Mouse (Mus musculus) CD4-positive, CD25-positive, alpha-beta regulatory T cell, adult 9 weeks (primary cell): Measurements from ENCODE around the gene Catsperg2. TPM values are rescaled to one million over a fixed set of nuclear protein-coding genes. Genes with fewer than 3 reads are reported as not detected.

Experiments used
- polyA plus RNA-seq: library from polyadenylated mRNA; unstranded; fragments of 100-300 nt; shearing (Covaris generic); gene quantifications from one replicate; pipeline ENCODE4 v1.2.1, GENCODE M21; 2017

Gene Catsperg2
- polyA plus RNA-seq: not detected

DNA sequence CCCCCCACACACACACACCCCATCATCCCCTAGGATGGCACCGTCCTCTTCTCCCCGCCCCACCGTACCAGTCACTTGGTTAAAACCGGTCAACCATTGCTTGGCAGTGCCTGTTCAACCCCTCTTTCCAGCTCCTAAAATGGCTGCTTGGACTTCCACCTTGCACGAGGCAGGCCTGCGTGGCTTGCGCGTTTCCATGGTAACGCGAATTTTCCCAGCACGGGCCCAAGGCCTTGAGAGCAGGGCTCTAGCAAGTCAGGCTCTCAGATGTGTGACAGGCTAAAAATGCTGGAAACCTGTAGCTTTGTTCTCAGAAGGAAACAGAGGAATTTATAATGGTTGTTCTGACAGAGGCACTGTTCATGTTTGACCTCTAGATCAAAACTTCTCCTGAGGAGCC, at the start of gene Catsperg2:
Gene Catsperg2, minus strand, starts transcription at position 173 of the 400 bp plus-strand sequence.

DNA sequence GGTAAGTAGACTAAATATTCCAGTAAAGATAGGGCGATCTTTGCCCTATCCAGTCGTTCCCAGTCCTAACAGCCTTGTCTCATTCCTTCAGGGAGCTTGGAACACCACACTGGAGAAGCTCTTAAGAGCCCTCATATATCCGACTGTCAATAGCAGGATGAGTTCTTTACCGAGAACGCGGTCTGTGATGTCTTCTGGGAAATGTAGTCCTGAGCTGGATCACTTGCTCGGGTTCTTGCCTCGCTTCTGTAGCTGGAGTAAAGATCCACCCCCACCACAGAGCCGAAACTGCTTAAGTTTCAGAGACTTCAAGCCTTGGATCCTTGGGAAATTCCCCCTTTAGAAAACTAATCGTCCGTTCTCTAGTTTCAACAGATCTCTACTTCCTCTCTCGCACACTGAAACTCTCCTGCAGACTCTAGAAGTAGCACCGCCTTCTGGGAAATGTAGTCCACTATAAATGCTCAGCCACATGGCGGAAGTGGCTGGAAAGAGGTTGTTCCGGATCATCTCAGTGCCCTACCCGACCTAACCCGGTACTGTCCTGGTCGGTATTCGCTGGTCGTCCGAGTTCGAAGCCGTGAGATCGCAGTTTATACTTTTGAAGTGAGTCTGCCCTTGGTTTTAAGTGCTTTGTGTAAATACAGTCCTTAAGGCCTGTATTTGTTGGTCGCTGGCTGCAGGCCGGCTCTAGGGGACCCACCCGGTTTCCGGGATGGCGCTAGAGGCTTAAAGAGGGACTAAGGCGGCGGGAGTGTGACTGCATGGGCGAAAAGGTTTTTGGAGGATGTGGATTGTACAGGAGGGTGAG, 41.5 kb upstream of the Catsperg2 start, which contains the start of gene Zfp84:
Gene Zfp84, plus strand, starts transcription at position 463 of the 811 bp plus-strand sequence.

Other genes with a start within 250 kb of the Catsperg2 start
- 6.2 TPM for gene Sipa1l3, start 208.4 kb downstream of the Catsperg2 start, polyA plus RNA-seq
- gene Zfp84, start 41.5 kb upstream of the Catsperg2 start, polyA plus RNA-seq: 26.2 TPM
- gene Zfp30, start 57.0 kb upstream of the Catsperg2 start, polyA plus RNA-seq: 0.42 TPM
- 31.1 TPM for gene Zfp790, start 89.1 kb upstream of the Catsperg2 start, polyA plus RNA-seq
- gene Zfp940, start 126.6 kb upstream of the Catsperg2 start, polyA plus RNA-seq: 7.1 TPM
- 15.7 TPM for gene Zfp420, start 132.9 kb upstream of the Catsperg2 start, polyA plus RNA-seq
- 5.9 TPM for gene Zfp27, start 179.5 kb upstream of the Catsperg2 start, polyA plus RNA-seq
- 0.99 TPM for gene Zfp383, start 181.2 kb upstream of the Catsperg2 start, polyA plus RNA-seq
- gene Zfp74, start 227.1 kb upstream of the Catsperg2 start, polyA plus RNA-seq: 7.3 TPM